Mouse (Mus musculus) lung, postnatal 14 days (tissue): ENCODE data around the gene Pygm.

Experiments used
- DNase-seq: peaks from one replicate; pipeline ENCODE4 v3.0.0; 2021

Pygm gene

GRCm38 (mm10) chr19:6354030-6354429, 30.2 kb upstream of the Pygm start:
- DNase-seq = no peak

GRCm38 (mm10) chr19:6361291-6361690, 22.9 kb upstream of the Pygm start:
- DNase-seq = no peak

- no peak for DNase-seq
These were observed 21.1 kb upstream of the Pygm start for GRCm38 (mm10) chr19:6363091-6363410.

GRCm38 (mm10) chr19:6363411-6364240, 20.6 kb upstream of the Pygm start, which contains the start of gene Sf1:
Gene Sf1 (plus strand): TSS chr19:6363690.
- peak; percentile 100 for DNase-seq

GRCm38 (mm10) chr19:6364317-6364725, 19.9 kb upstream of the Pygm start:
- peak; percentile 94 for DNase-seq

GRCm38 (mm10) chr19:6364842-6365241, 19.4 kb upstream of the Pygm start:
- DNase-seq = no peak

- no peak for DNase-seq
These were observed 14.0 kb upstream of the Pygm start for GRCm38 (mm10) chr19:6370175-6370574.

- no peak for DNase-seq
These were observed 11.8 kb upstream of the Pygm start for GRCm38 (mm10) chr19:6372433-6372832.

GRCm38 (mm10) chr19:6373539-6374400, 10.4 kb upstream of the Pygm start:
- peak; percentile 93 for DNase-seq

GRCm38 (mm10) chr19:6374571-6374970, 9.6 kb upstream of the Pygm start:
- DNase-seq = no peak

- DNase-seq = no peak
These were observed 8.6 kb upstream of the Pygm start for GRCm38 (mm10) chr19:6375423-6376254.

GRCm38 (mm10) chr19:6376255-6376564, 8.0 kb upstream of the Pygm start:
- peak; percentile 67 for DNase-seq

- no peak for DNase-seq
These were observed 7.6 kb upstream of the Pygm start for GRCm38 (mm10) chr19:6376643-6377042.

- no peak for DNase-seq
These were observed 6.7 kb upstream of the Pygm start for GRCm38 (mm10) chr19:6377327-6378040.

- DNase-seq = no peak
These were observed 3.6 kb upstream of the Pygm start for GRCm38 (mm10) chr19:6380411-6381166.

- no peak for DNase-seq
These were observed 3.0 kb upstream of the Pygm start for GRCm38 (mm10) chr19:6381238-6381637.

GRCm38 (mm10) chr19:6382323-6382924, 1.8 kb upstream of the Pygm start:
- no peak for DNase-seq

GRCm38 (mm10) chr19:6383470-6383869, 729 bp upstream of the Pygm start:
- DNase-seq = no peak

GRCm38 (mm10) chr19:6384954-6385353, 755 bp downstream of the Pygm start:
- no peak for DNase-seq

- no peak for DNase-seq
These were observed 1.2 kb downstream of the Pygm start for GRCm38 (mm10) chr19:6385419-6385818.

- DNase-seq = no peak
These were observed 1.6 kb downstream of the Pygm start for GRCm38 (mm10) chr19:6385821-6386220.
